ENCODE assay signal across 9 mouse cellular contexts in the genomic region with DNA sequence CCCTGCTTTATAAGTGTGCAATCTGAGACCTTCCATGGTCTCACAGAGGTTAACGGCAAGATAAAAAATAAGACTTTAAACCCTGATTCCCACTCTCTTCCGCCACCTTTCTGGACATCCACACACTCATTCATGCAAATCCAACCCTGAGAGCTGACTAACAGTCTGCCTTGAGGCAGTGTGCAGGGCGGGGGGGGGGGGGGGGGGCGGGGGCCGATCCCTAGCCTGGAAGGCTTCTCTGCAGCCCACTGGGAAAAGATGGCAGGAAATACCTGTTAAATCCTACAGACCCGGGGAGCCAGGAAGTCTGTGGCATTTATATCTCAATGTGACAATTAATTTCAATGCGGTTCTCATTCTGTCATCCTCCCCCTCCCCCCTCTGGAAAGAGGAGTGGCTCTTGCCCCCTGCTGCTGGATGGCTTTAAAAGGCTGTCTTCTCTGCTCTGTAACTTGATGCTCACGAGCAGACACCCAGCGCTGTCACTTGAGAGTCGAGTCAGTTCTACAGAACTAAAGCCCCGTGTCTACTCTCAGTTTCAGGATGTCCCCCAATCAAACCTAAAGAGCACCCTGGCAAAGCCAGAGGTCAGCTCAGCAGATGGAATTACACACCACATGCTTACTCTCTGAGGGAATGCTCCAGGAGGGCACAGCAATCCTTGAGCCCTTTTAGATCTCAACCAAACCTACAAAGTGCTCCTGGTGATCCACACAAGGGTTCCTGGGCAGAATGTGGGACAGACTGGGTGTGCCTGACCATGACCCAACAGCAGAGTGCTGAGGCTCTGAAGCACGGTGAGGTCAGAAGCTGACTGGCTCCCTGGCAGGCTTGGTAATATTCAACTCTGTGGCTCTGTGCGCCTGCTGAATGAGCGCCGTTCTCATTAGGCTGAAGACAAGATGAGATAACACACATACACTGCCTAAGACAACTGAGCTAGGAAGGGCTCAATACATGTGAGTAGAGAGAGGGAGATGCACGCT. TPM values are rescaled to one million over a fixed set of nuclear protein-coding genes. Genes with fewer than 3 reads are reported as not detected.
DNase-seq lines count a peak whose midpoint lies in the region; ATAC-seq and TF ChIP-seq lines count a peak whose summit lies in the region.
"Had no signal": no experiment of that assay in that cellular context is flagged by ENCODE, and none has a peak within 500 bp of the region (broad histone marks: within the 10 kb centered on the region; RNA-seq: fewer than 3 reads in every experiment).

No protein-coding gene starts in this region.

- no peak for TF ChIP-seq CTCF in heart, adult 2 months (IDR thresholded peaks at IDR 0.05)

- no peak for TF ChIP-seq POLR2A in heart, adult 2 months (IDR thresholded peaks at IDR 0.05; ENCODE audit: insufficient read depth, low read depth, low read length)

- H3K9me3 ChIP-seq in heart, embryonic 15.5 days (replicated peaks): no peaks in the 10 kb centered on the region
- no peaks in the 10 kb centered on the region for H3K9me3 ChIP-seq in limb, embryonic 13.5 days
- H3K9me3 ChIP-seq: hindbrain, embryonic 15.5 days had no signal

- peak overlapping the region; percentile 17; the same call in 1 of the 2 replicates for H3K9ac ChIP-seq in heart, adult 2 months (ENCODE audit: low read depth, low read length)
- H3K9ac ChIP-seq in heart, embryonic 15.5 days: peak overlapping the region; percentile 38; the same call in 1 of the 2 replicates
- H3K9ac ChIP-seq in limb, embryonic 13.5 days: peak overlapping the region; percentile 39
- H3K9ac ChIP-seq: hindbrain, embryonic 15.5 days had no signal

- H3K27ac ChIP-seq in heart, adult 2 months: no peak overlapping the region; the same call in 1 of the 2 replicates
- H3K27ac ChIP-seq in heart, embryonic 15.5 days: peak overlapping the region; percentile 76
- H3K27ac ChIP-seq in limb, embryonic 13.5 days: peak overlapping the region; percentile 65; the same call in 1 of the 2 replicates
- H3K27ac ChIP-seq: hindbrain, embryonic 15.5 days had no signal

- peak overlapping the region; percentile 60 for H3K4me2 ChIP-seq in heart, embryonic 15.5 days
- H3K4me2 ChIP-seq in limb, embryonic 13.5 days (replicated peaks): peak overlapping the region; percentile 48
- H3K4me2 ChIP-seq: hindbrain, embryonic 15.5 days had no signal

- no peak for TF ChIP-seq EP300 in heart, adult 2 months (IDR thresholded peaks at IDR 0.05; ENCODE audit: insufficient read depth, low read depth, low read length)

- H3K4me3 ChIP-seq in heart, adult 2 months: no peak overlapping the region
- peak overlapping the region; percentile 36 for H3K4me3 ChIP-seq in heart, embryonic 15.5 days
- H3K4me3 ChIP-seq in limb, embryonic 13.5 days: 0 out of 2 replicates have a peak overlapping the region, but pooled peaks have one; percentile 7
- H3K4me3 ChIP-seq: hindbrain, embryonic 15.5 days had no signal

- intact Hi-C loops in heart, adult 2 months (cut with DNase I): loop anchor here (5.0 kb wide), 1 partner anchor 60 kb away; no protein-coding TSS in a partner anchor
- intact Hi-C loops in heart, postnatal 25 days (cut with DNase I): loop anchor here (5.0 kb wide), 1 partner anchor 60 kb away; no protein-coding TSS in a partner anchor

- H3K79me2 ChIP-seq in heart, adult 2 months (replicated peaks; ENCODE audit: control insufficient read depth, insufficient read depth, low read length): no peaks in the 10 kb centered on the region

- H3K27me3 ChIP-seq in heart, adult 2 months (ENCODE audit: control insufficient read depth, insufficient read depth, low read length): no peaks in the 10 kb centered on the region
- no peaks in the 10 kb centered on the region for H3K27me3 ChIP-seq in heart, embryonic 15.5 days
- no peaks in the 10 kb centered on the region for H3K27me3 ChIP-seq in limb, embryonic 13.5 days
- H3K27me3 ChIP-seq: hindbrain, embryonic 15.5 days had no signal

- 19% methylated on average over 16 of the region's 16 CpGs for WGBS in heart, adult 2 months
- WGBS in heart, embryonic 15.5 days: 10% methylated on average over 16 of the region's 16 CpGs
- WGBS in limb, embryonic 13.5 days: 18% methylated on average over 16 of the region's 16 CpGs

- DNase-seq in heart, adult 2 months: no peak
- DNase-seq in heart, postnatal 25 days (ENCODE audit: low spot score): no peak
- DNase-seq in embryo, embryonic 10.5 days (ENCODE audit: low spot score): peak; percentile 84
- DNase-seq in retina, embryonic 14.5 days (ENCODE audit: low spot score): peak; percentile 32
- no peak for DNase-seq in thymus, postnatal 10 days (ENCODE audit: low spot score in 2 of 2)
- DNase-seq in cerebellum, postnatal 36 days: no peak

- H3K36me3 ChIP-seq in heart, adult 2 months (ENCODE audit: control insufficient read depth, insufficient read depth, low read length): no peaks in the 10 kb centered on the region
- no peaks in the 10 kb centered on the region for H3K36me3 ChIP-seq in heart, embryonic 15.5 days
- peaks cover 9% of the 10 kb centered on the region for H3K36me3 ChIP-seq in limb, embryonic 13.5 days
- H3K36me3 ChIP-seq: hindbrain, embryonic 15.5 days had no signal

- H3K4me1 ChIP-seq in heart, adult 2 months (ENCODE audit: control insufficient read depth, insufficient read depth, low read length): peaks cover 10% of the 10 kb centered on the region
- H3K4me1 ChIP-seq in heart, embryonic 15.5 days (replicated peaks): peaks cover 22% of the 10 kb centered on the region
- peaks cover 22% of the 10 kb centered on the region for H3K4me1 ChIP-seq in limb, embryonic 13.5 days

- ATAC-seq in heart, embryonic 15.5 days (replicated peaks; ENCODE audit: insufficient number of reproducible peaks, insufficient read depth, low FRiP score, low read depth): peak; percentile 75
- 0 out of 2 replicates have a peak, but pooled peaks have one; percentile 44 for ATAC-seq in limb, embryonic 13.5 days (ENCODE audit: low FRiP score, low read depth)

RNA-seq across cellular contexts. Expression of a gene that starts 25.5 kb away (rescaled TPM):
- 1 to 10 TPM; 6.0 to 7.2 TPM for total RNA-seq in heart, adult 2 months (2021)
- polyA plus RNA-seq in heart, adult 2 months (2012; rRNA removed): 3.0 and 5.7 TPM in 2 replicates
- total RNA-seq in heart, postnatal 25 days (2021): 1 to 10 TPM; 3.9 to 4.1 TPM
- polyA plus RNA-seq in heart, embryonic 15.5 days (2015; fragmentation: Nextera tagmentation; extraction: Ambion mirVana): 7.1 and 14.3 TPM in 2 replicates
- 18.6 and 18.7 TPM in 2 replicates for polyA plus RNA-seq in limb, embryonic 13.5 days (2015; fragmentation: Nextera tagmentation; extraction: Ambion mirVana)

RNA-seq across cellular contexts. Expression of a gene that starts 46.5 kb away (rescaled TPM):
- total RNA-seq in heart, adult 2 months (2021): 10 to 100 TPM; 29.2 to 34.1 TPM
- 45.5 and 80.1 TPM in 2 replicates for polyA plus RNA-seq in heart, adult 2 months (2012; rRNA removed)
- total RNA-seq in heart, postnatal 25 days (2021): 10 to 100 TPM; 36.7 to 37.9 TPM
- 29.3 and 32.5 TPM in 2 replicates for polyA plus RNA-seq in heart, embryonic 15.5 days (2015; fragmentation: Nextera tagmentation; extraction: Ambion mirVana)
- 28.2 and 30.2 TPM in 2 replicates for polyA plus RNA-seq in limb, embryonic 13.5 days (2015; fragmentation: Nextera tagmentation; extraction: Ambion mirVana)

RNA-seq across cellular contexts. Expression of a gene that starts 52.2 kb away (rescaled TPM):
- total RNA-seq in heart, adult 2 months (2021): not detected
- polyA plus RNA-seq in heart, adult 2 months (2012; rRNA removed): 5.1 TPM in 1 of 2 replicates, not detected in the other
- total RNA-seq in heart, postnatal 25 days (2021): not detected
- polyA plus RNA-seq in heart, embryonic 15.5 days (2015; fragmentation: Nextera tagmentation; extraction: Ambion mirVana): 0.89 and 2.6 TPM in 2 replicates
- polyA plus RNA-seq in limb, embryonic 13.5 days (2015; fragmentation: Nextera tagmentation; extraction: Ambion mirVana): 0.25 and 0.37 TPM in 2 replicates

Comparison
In these comparisons a context has a peak if more than half of its experiments do, and no peak if none do; other contexts are left out.
1. DNase-seq: peak in embryo, embryonic 10.5 days (single experiment) and retina, embryonic 14.5 days (single experiment); none in heart, adult 2 months (0 of 2), heart, postnatal 25 days (single experiment), thymus, postnatal 10 days (0 of 2) and cerebellum, postnatal 36 days (0 of 2).
2. Peak in every context shown above with its lines, with median percentiles within 50 percentile points of each other: H3K9ac ChIP-seq.